Mouse (Mus musculus) retina, postnatal 7 days (tissue): ENCODE measurements at regions not wholly inside any gene's neighbourhood (a gene's known extent, or its start where the extent isn't known, plus 50 kb on each side); places are given as distances from the start of the nearest gene placed in this dataset.
"Not testable (repeated sequence)": the region's sequence is repeated elsewhere in the genome, so short reads cannot be mapped to it uniquely, and the experiment has no call there.

Experiments
- DNase-seq: peaks from one replicate; pipeline ENCODE4 v3.0.0-alpha.2; 2012; ENCODE audit warnings: low read depth, low spot score

GRCm38 (mm10) chr6:37618990-37619389, 89.0 kb downstream of the Akr1d1 start:
- DNase-seq = no peak

- DNase-seq = no peak
Observed at GRCm38 (mm10) chr6:37621364-37622029, 91.5 kb downstream of the Akr1d1 start.

- DNase-seq = no peak
Observed at GRCm38 (mm10) chr6:37622273-37622672, 92.3 kb downstream of the Akr1d1 start.

GRCm38 (mm10) chr6:37627206-37627605, 97.2 kb downstream of the Akr1d1 start:
- no peak for DNase-seq

- DNase-seq = no peak
Observed at GRCm38 (mm10) chr6:37633948-37634347, 104.0 kb downstream of the Akr1d1 start.

- DNase-seq = no peak
Observed at GRCm38 (mm10) chr6:37642066-37642465, 112.1 kb downstream of the Akr1d1 start.

- DNase-seq = peak; percentile 69
Observed at GRCm38 (mm10) chr6:37642701-37643121, 112.7 kb downstream of the Akr1d1 start.

GRCm38 (mm10) chr6:37643176-37643575, 113.2 kb downstream of the Akr1d1 start:
- DNase-seq = no peak

- no peak for DNase-seq
Observed at GRCm38 (mm10) chr6:37643718-37644117, 113.7 kb downstream of the Akr1d1 start.

GRCm38 (mm10) chr6:37645551-37645950, 115.6 kb downstream of the Akr1d1 start:
- DNase-seq = no peak

- not testable (repeated sequence) for DNase-seq
Observed at GRCm38 (mm10) chr6:37657300-37657699, 127.3 kb downstream of the Akr1d1 start.

- no peak for DNase-seq
Observed at GRCm38 (mm10) chr6:37658021-37658650, 128.2 kb downstream of the Akr1d1 start.

- no peak for DNase-seq
Observed at GRCm38 (mm10) chr6:37662747-37663146, 132.8 kb downstream of the Akr1d1 start.

- DNase-seq = no peak
Observed at GRCm38 (mm10) chr6:37665576-37665975, 135.6 kb downstream of the Akr1d1 start.

GRCm38 (mm10) chr6:37669407-37669806, 139.4 kb downstream of the Akr1d1 start:
- DNase-seq = no peak

GRCm38 (mm10) chr6:37670701-37671100, 140.7 kb downstream of the Akr1d1 start:
- no peak for DNase-seq

- DNase-seq = no peak
Observed at GRCm38 (mm10) chr6:37679871-37680270, 149.9 kb downstream of the Akr1d1 start.

- not testable (repeated sequence) for DNase-seq
Observed at GRCm38 (mm10) chr6:37681331-37681730, 151.4 kb downstream of the Akr1d1 start.

GRCm38 (mm10) chr6:37686094-37686493, 156.1 kb downstream of the Akr1d1 start:
- no peak for DNase-seq

- no peak for DNase-seq
Observed at GRCm38 (mm10) chr6:37688866-37689617, 159.1 kb downstream of the Akr1d1 start.

- no peak for DNase-seq
Observed at GRCm38 (mm10) chr6:37689696-37690095, 159.7 kb downstream of the Akr1d1 start.

GRCm38 (mm10) chr6:37691976-37692644, 162.1 kb downstream of the Akr1d1 start:
- no peak for DNase-seq
